Mouse (Mus musculus) frontal cortex, postnatal 10 days (tissue): ENCODE measurements around the gene Tcp10b.
A peak's percentile ranks its signal among the peaks of the same experiment; 100 is the strongest.
"Not testable (repeated sequence)": the region's sequence is repeated elsewhere in the genome, so short reads cannot be mapped to it uniquely, and the experiment has no call there.

Experiments used
- DNase-seq, 2 experiments: peaks; one replicate each; pipeline ENCODE4 v3.0.0; 2022; ENCODE audit warnings: low spot score in 2 of 2, mixed read lengths in 1 of 2

Tcp10b gene

GRCm38 (mm10) chr17:13060804-13061203 is at the start of gene Tcp10b:
TSS of gene Tcp10b (plus strand) at chr17:13061104.
- not testable (repeated sequence) for DNase-seq

- no peak for DNase-seq
These were observed 47.6 kb upstream of the Tcp10b start for GRCm38 (mm10) chr17:13013316-13013715.

- not testable (repeated sequence) for DNase-seq
These were observed 24.2 kb upstream of the Tcp10b start for GRCm38 (mm10) chr17:13036627-13037192.

GRCm38 (mm10) chr17:13043846-13044673 is 16.8 kb upstream of the Tcp10b start:
- peak; percentile 52 to 58 for DNase-seq

- DNase-seq = not testable (repeated sequence)
These were observed 8.6 kb upstream of the Tcp10b start, which contains the start of gene Gpr31b for GRCm38 (mm10) chr17:13052124-13052813. TSS of gene Gpr31b (minus strand) at chr17:13052296.

GRCm38 (mm10) chr17:13062882-13063281 is 2.0 kb downstream of the Tcp10b start:
- DNase-seq = not testable (repeated sequence)

- not testable (repeated sequence) for DNase-seq
These were observed 7.0 kb downstream of the Tcp10b start for GRCm38 (mm10) chr17:13067864-13068385.

- not testable (repeated sequence) for DNase-seq
These were observed 8.3 kb downstream of the Tcp10b start for GRCm38 (mm10) chr17:13069227-13069626.

GRCm38 (mm10) chr17:13091510-13091909 is 30.6 kb downstream of the Tcp10b start:
- not testable (repeated sequence) for DNase-seq

GRCm38 (mm10) chr17:13092100-13092764 is 31.3 kb downstream of the Tcp10b start:
- DNase-seq = not testable (repeated sequence)

GRCm38 (mm10) chr17:13092960-13093359 is 32.1 kb downstream of the Tcp10b start:
- DNase-seq = not testable (repeated sequence)

- peak; percentile 21 to 39 for DNase-seq
These were observed 45.7 kb downstream of the Tcp10b start for GRCm38 (mm10) chr17:13106563-13106962.

GRCm38 (mm10) chr17:13112504-13113291 is 51.8 kb downstream of the Tcp10b start:
- not testable (repeated sequence) for DNase-seq

GRCm38 (mm10) chr17:13123308-13124038 is 62.6 kb downstream of the Tcp10b start:
- not testable (repeated sequence) for DNase-seq

GRCm38 (mm10) chr17:13124241-13124640 is 63.3 kb downstream of the Tcp10b start:
- DNase-seq = not testable (repeated sequence)

- not testable (repeated sequence) for DNase-seq
These were observed 68.4 kb downstream of the Tcp10b start for GRCm38 (mm10) chr17:13129324-13129723.

GRCm38 (mm10) chr17:13129737-13130465 is 69.0 kb downstream of the Tcp10b start:
- not testable (repeated sequence) for DNase-seq

- DNase-seq = not testable (repeated sequence)
These were observed 70.8 kb downstream of the Tcp10b start, which contains the start of gene Unc93a for GRCm38 (mm10) chr17:13131710-13132109. TSS of gene Unc93a (minus strand) at chr17:13131810.
